ENCODE assay signal across 16 mouse cellular contexts in genomic region chr13:63317681-63318104, GRCm38 (mm10).
DNase-seq lines count a peak whose midpoint lies in the region; ATAC-seq and TF ChIP-seq lines count a peak whose summit lies in the region.
"Had no signal": no experiment of that assay in that cellular context is flagged by ENCODE, and none has a peak within 500 bp of the region (broad histone marks: within the 10 kb centered on the region; RNA-seq: fewer than 3 reads in every experiment).

No protein-coding gene starts in this region.

- 30% methylated on average over 7 of the region's 7 CpGs for WGBS in forebrain, postnatal 0 days
- WGBS in forebrain, embryonic 11.5 days, result 63% methylated on average over 7 of the region's 7 CpGs

- H3K4me2 ChIP-seq in forebrain, postnatal 0 days (ENCODE audit: low read depth), result no peak overlapping the region
- H3K4me2 ChIP-seq in forebrain, embryonic 11.5 days (ENCODE audit: low read depth, low read length, severe bottlenecking), result no peak overlapping the region
- H3K4me2 ChIP-seq: midbrain, embryonic 13.5 days; neural tube, embryonic 12.5 days had no signal

- ATAC-seq in forebrain, postnatal 0 days, result peak; percentile 60
- no peak for ATAC-seq in forebrain, embryonic 11.5 days (replicated peaks; ENCODE audit: low FRiP score)
- no peak for ATAC-seq in megakaryocyte, adult 5-6 weeks (ENCODE audit: poor library complexity, severe bottlenecking)
- ATAC-seq: midbrain, embryonic 13.5 days; Patski had no signal

- H3K4me1 ChIP-seq in forebrain, postnatal 0 days (ENCODE audit: insufficient read depth), result no peaks in the 10 kb centered on the region
- H3K4me1 ChIP-seq in forebrain, embryonic 11.5 days (replicated peaks; ENCODE audit: control insufficient read depth, insufficient read depth, low read length), result no peaks in the 10 kb centered on the region

- no peaks in the 10 kb centered on the region for H3K27me3 ChIP-seq in forebrain, postnatal 0 days (ENCODE audit: insufficient read depth, low read length)
- H3K27me3 ChIP-seq in forebrain, embryonic 11.5 days (ENCODE audit: control insufficient read depth, insufficient read depth, low read length), result no peaks in the 10 kb centered on the region
- H3K27me3 ChIP-seq: CH12.LX; midbrain, embryonic 13.5 days; neural tube, embryonic 12.5 days; Patski had no signal

- H3K27ac ChIP-seq in forebrain, postnatal 0 days (ENCODE audit: low read depth, low read length), result no peak overlapping the region
- H3K27ac ChIP-seq in forebrain, embryonic 11.5 days (ENCODE audit: low read depth, low read length), result no peak overlapping the region
- peak overlapping the region; percentile 86 for H3K27ac ChIP-seq in layer of hippocampus, adult 2 months
- H3K27ac ChIP-seq: liver, embryonic 14.5 days; midbrain, embryonic 13.5 days; neural tube, embryonic 12.5 days had no signal

- DNase-seq in forebrain, postnatal 0 days, result no peak
- no peak for DNase-seq in forebrain, embryonic 11.5 days (ENCODE audit: low spot score)
- DNase-seq in layer of hippocampus, adult 2 months (ENCODE audit: low spot score in 2 of 2), result peak in 1 of 2 experiments; percentile 27
- no peak for DNase-seq in layer of hippocampus, postnatal 25 days (ENCODE audit: extremely low spot score in 1 of 2, low spot score in 1 of 2)
- DNase-seq in adrenal gland, postnatal 25 days, result peak; percentile 65
- peak; percentile 56 for DNase-seq in cerebellum, adult 9-11 months
- no peak for DNase-seq in liver
- DNase-seq: heart, adult 18-20 months; thymus, adult 18-20 months had no signal

- H3K9me3 ChIP-seq in forebrain, postnatal 0 days (ENCODE audit: low read length), result no peaks in the 10 kb centered on the region
- H3K9me3 ChIP-seq in forebrain, embryonic 11.5 days (ENCODE audit: control insufficient read depth, low read length), result no peaks in the 10 kb centered on the region
- H3K9me3 ChIP-seq: midbrain, embryonic 13.5 days; neural tube, embryonic 12.5 days had no signal

- peaks cover 5% of the 10 kb centered on the region; the same call in 1 of the 2 replicates for H3K36me3 ChIP-seq in forebrain, postnatal 0 days (ENCODE audit: insufficient read depth)
- H3K36me3 ChIP-seq in forebrain, embryonic 11.5 days (ENCODE audit: control insufficient read depth, insufficient read depth, low read length), result no peaks in the 10 kb centered on the region

- no peak overlapping the region for H3K4me3 ChIP-seq in forebrain, postnatal 0 days (ENCODE audit: low read depth, low read length)
- no peak overlapping the region for H3K4me3 ChIP-seq in forebrain, embryonic 11.5 days (ENCODE audit: low read depth, low read length)
- no peak overlapping the region for H3K4me3 ChIP-seq in layer of hippocampus, adult 2 months
- H3K4me3 ChIP-seq: erythroblast, embryonic 14.5 days; midbrain, embryonic 13.5 days; neural tube, embryonic 12.5 days had no signal

- no peak for TF ChIP-seq CTCF in forebrain, postnatal 0 days (IDR thresholded peaks at IDR 0.05; ENCODE audit: low read depth)
- TF ChIP-seq CTCF in layer of hippocampus, adult 2 months (conservative IDR thresholded peaks at IDR 0.05), result no peak

- H3K9ac ChIP-seq in forebrain, postnatal 0 days, result no peak overlapping the region
- no peak overlapping the region for H3K9ac ChIP-seq in forebrain, embryonic 11.5 days (ENCODE audit: low read length)
- H3K9ac ChIP-seq: liver, embryonic 14.5 days; midbrain, embryonic 13.5 days; neural tube, embryonic 12.5 days had no signal

Comparison
In these comparisons a context has a peak if more than half of its experiments do, and no peak if none do; other contexts are left out.
1. DNase-seq: peak in adrenal gland, postnatal 25 days (single experiment) and cerebellum, adult 9-11 months (single experiment); none in forebrain, postnatal 0 days (single experiment), forebrain, embryonic 11.5 days (single experiment), layer of hippocampus, postnatal 25 days (0 of 2) and liver (single experiment).